Mouse (Mus musculus): ENCODE results near the gene Tmem150a. TPM values are rescaled to one million over a fixed set of nuclear protein-coding genes. Genes with fewer than 3 reads are reported as not detected.
A peak's percentile ranks its signal among the peaks of the same experiment; 100 is the strongest.

Gene Tmem150a
- polyA plus RNA-seq, 2 experiments = 16.1 to 32.9 TPM

GRCm38 (mm10) chr6:72401875-72402274 lies 46.6 kb downstream of the Tmem150a start:
- peak; percentile 55 for DNase-seq (ENCODE audit: low spot score)
- Histone ChIP-seq H3K9me3 (ENCODE audit: control insufficient read depth, low read length) (no peaks in the 10 kb centered on the region), H3K27ac (replicated peaks; ENCODE audit: low read depth, low read length) (no peak overlapping the region), H3K4me1 (ENCODE audit: control insufficient read depth, insufficient read depth, low read length) (no peaks in the 10 kb centered on the region), H3K4me3 (replicated peaks; ENCODE audit: low read length) (no peak overlapping the region), H3K9ac (ENCODE audit: low read depth, low read length, severe bottlenecking) (no peak overlapping the region), H3K4me2 (replicated peaks; ENCODE audit: low read depth, low read length, severe bottlenecking) (no peak overlapping the region), H3K36me3 (ENCODE audit: control insufficient read depth, insufficient read depth, low read length) (no peaks in the 10 kb centered on the region), H3K27me3 (ENCODE audit: control insufficient read depth, insufficient read depth, low read length) (no peaks in the 10 kb centered on the region)
- no peak for TF ChIP-seq POLR2A (IDR thresholded peaks at IDR 0.05; ENCODE audit: borderline replicate concordance, extremely low read depth, insufficient read depth, insufficient read length)
- ATAC-seq (ENCODE audit: low FRiP score, low read depth) = no peak
- WGBS = 14% methylated on average over 7 of the region's 7 CpGs

DNA sequence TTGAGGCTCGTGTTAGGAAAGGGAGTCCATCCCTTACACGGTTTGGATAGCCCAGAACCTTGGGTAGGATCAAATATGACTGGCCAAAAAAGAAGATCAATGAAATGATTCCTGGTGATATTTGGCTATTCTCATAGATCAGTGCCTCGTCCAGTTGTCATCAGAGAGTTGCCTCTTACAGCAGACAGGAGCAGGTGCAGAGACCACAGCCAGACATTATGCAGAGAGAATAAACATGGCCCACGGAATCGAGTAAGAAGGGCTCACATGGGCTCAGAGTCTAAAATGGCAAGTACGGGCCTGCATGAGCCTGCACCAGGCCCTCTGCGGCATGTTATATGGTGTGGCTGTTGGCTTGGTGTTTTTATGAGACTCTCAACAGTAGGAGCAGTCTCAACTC lies 50.1 kb downstream of the Tmem150a start:
- Histone ChIP-seq H3K4me1 (ENCODE audit: control insufficient read depth, insufficient read depth, low read length) (no peaks in the 10 kb centered on the region), H3K4me2 (replicated peaks; ENCODE audit: low read depth, low read length, severe bottlenecking) (no peak overlapping the region), H3K4me3 (replicated peaks; ENCODE audit: low read length) (no peak overlapping the region), H3K27ac (replicated peaks; ENCODE audit: low read depth, low read length) (no peak overlapping the region), H3K9me3 (ENCODE audit: control insufficient read depth, low read length) (no peaks in the 10 kb centered on the region), H3K36me3 (ENCODE audit: control insufficient read depth, insufficient read depth, low read length) (no peaks in the 10 kb centered on the region), H3K9ac (ENCODE audit: low read depth, low read length, severe bottlenecking) (no peak overlapping the region), H3K27me3 (ENCODE audit: control insufficient read depth, insufficient read depth, low read length) (no peaks in the 10 kb centered on the region)
- WGBS = 67% methylated on average over 7 of the region's 7 CpGs
- no peak for DNase-seq (ENCODE audit: low spot score)
- TF ChIP-seq POLR2A (IDR thresholded peaks at IDR 0.05; ENCODE audit: borderline replicate concordance, extremely low read depth, insufficient read depth, insufficient read length) = no peak
- no peak for ATAC-seq (ENCODE audit: low FRiP score, low read depth)

DNA sequence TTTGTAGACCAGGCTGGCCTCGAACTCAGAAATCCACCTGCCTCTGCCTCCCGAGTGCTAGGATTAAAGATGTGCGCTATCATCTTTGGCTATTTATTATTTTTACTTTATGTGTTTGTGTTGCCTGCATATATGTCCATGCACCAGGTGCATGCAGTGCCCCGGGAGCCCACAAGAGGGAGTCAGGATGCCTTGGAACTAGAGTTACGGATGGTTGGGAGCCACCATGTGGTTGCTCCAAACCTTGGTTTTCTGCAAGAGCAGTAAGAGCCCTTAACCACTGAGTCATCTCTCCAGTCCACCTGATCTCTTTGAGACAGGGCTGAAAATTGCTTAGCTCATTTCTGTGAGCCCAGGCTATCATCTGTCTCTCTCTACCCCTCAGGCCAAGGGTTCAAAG lies 51.9 kb downstream of the Tmem150a start:
- no peak overlapping the region for H3K4me2 ChIP-seq (replicated peaks; ENCODE audit: low read depth, low read length, severe bottlenecking)
- no peak overlapping the region for H3K27ac ChIP-seq (replicated peaks; ENCODE audit: low read depth, low read length)
- H3K27me3 ChIP-seq (ENCODE audit: control insufficient read depth, insufficient read depth, low read length) = no peaks in the 10 kb centered on the region
- no peak overlapping the region for H3K9ac ChIP-seq (ENCODE audit: low read depth, low read length, severe bottlenecking)
- no peaks in the 10 kb centered on the region for H3K36me3 ChIP-seq (ENCODE audit: control insufficient read depth, insufficient read depth, low read length)
- DNase-seq (ENCODE audit: low spot score) = peak; percentile 89
- 2% methylated on average over 5 of the region's 5 CpGs for WGBS
- H3K9me3 ChIP-seq (ENCODE audit: control insufficient read depth, low read length) = no peaks in the 10 kb centered on the region
- ATAC-seq (ENCODE audit: low FRiP score, low read depth) = peak; percentile 76; the same call in 1 of the 2 replicates
- no peak overlapping the region for H3K4me3 ChIP-seq (replicated peaks; ENCODE audit: low read length)
- no peak for TF ChIP-seq POLR2A (IDR thresholded peaks at IDR 0.05; ENCODE audit: borderline replicate concordance, extremely low read depth, insufficient read depth, insufficient read length)
- no peaks in the 10 kb centered on the region for H3K4me1 ChIP-seq (ENCODE audit: control insufficient read depth, insufficient read depth, low read length)

Other genes with a start within 250 kb of the Tmem150a start
- 19.8 and 26.5 TPM in 2 replicates for gene Atoh8, start 119.9 kb upstream of the Tmem150a start, polyA plus RNA-seq (2012; rRNA removed)
- gene Atoh8, start 119.9 kb upstream of the Tmem150a start, polyA plus RNA-seq (2014; fragmentation: Nextera tagmentation; extraction: Ambion mirVana) = 15.1 and 19.5 TPM in 2 replicates
- gene Sftpb, start 50.8 kb upstream of the Tmem150a start, polyA plus RNA-seq (2012; rRNA removed) = not detected in 2 replicates
- not detected in 2 replicates for gene Sftpb, start 50.8 kb upstream of the Tmem150a start, polyA plus RNA-seq (2014; fragmentation: Nextera tagmentation; extraction: Ambion mirVana)
- gene Usp39, start 10.3 kb upstream of the Tmem150a start, polyA plus RNA-seq (2012; rRNA removed) = 35.8 and 39.1 TPM in 2 replicates
- gene Usp39, start 10.3 kb upstream of the Tmem150a start, polyA plus RNA-seq (2014; fragmentation: Nextera tagmentation; extraction: Ambion mirVana) = 52.2 and 53.7 TPM in 2 replicates
- gene 0610030E20Rik, start 8.1 kb upstream of the Tmem150a start, polyA plus RNA-seq (2012; rRNA removed) = 30.6 and 31.7 TPM in 2 replicates
- gene 0610030E20Rik, start 8.1 kb upstream of the Tmem150a start, polyA plus RNA-seq (2014; fragmentation: Nextera tagmentation; extraction: Ambion mirVana) = 23.0 and 23.5 TPM in 2 replicates
- 65.7 and 79.5 TPM in 2 replicates for gene Rnf181, start 11.5 kb downstream of the Tmem150a start, polyA plus RNA-seq (2012; rRNA removed)
- gene Rnf181, start 11.5 kb downstream of the Tmem150a start, polyA plus RNA-seq (2014; fragmentation: Nextera tagmentation; extraction: Ambion mirVana) = 84.4 and 85.6 TPM in 2 replicates
- gene Vamp5, start 25.0 kb downstream of the Tmem150a start, polyA plus RNA-seq (2012; rRNA removed) = 14.5 and 16.6 TPM in 2 replicates
- gene Vamp5, start 25.0 kb downstream of the Tmem150a start, polyA plus RNA-seq (2014; fragmentation: Nextera tagmentation; extraction: Ambion mirVana) = 20.8 and 24.5 TPM in 2 replicates
- gene Vamp8, start 35.3 kb downstream of the Tmem150a start, polyA plus RNA-seq (2012; rRNA removed) = 110 and 125 TPM in 2 replicates
- 163 and 173 TPM in 2 replicates for gene Vamp8, start 35.3 kb downstream of the Tmem150a start, polyA plus RNA-seq (2014; fragmentation: Nextera tagmentation; extraction: Ambion mirVana)
- 44.9 and 59.8 TPM in 2 replicates for gene Ggcx, start 58.9 kb downstream of the Tmem150a start, polyA plus RNA-seq (2012; rRNA removed)
- gene Ggcx, start 58.9 kb downstream of the Tmem150a start, polyA plus RNA-seq (2014; fragmentation: Nextera tagmentation; extraction: Ambion mirVana) = 15.3 and 18.4 TPM in 2 replicates
- gene Mat2a, start 84.1 kb downstream of the Tmem150a start, polyA plus RNA-seq (2012; rRNA removed) = 252 and 285 TPM in 2 replicates
- gene Mat2a, start 84.1 kb downstream of the Tmem150a start, polyA plus RNA-seq (2014; fragmentation: Nextera tagmentation; extraction: Ambion mirVana) = 352 and 392 TPM in 2 replicates
- 0.36 and 0.43 TPM in 2 replicates for gene Sh2d6, start 166.3 kb downstream of the Tmem150a start, polyA plus RNA-seq (2012; rRNA removed)
- not detected in 2 replicates for gene Sh2d6, start 166.3 kb downstream of the Tmem150a start, polyA plus RNA-seq (2014; fragmentation: Nextera tagmentation; extraction: Ambion mirVana)
- 29.2 and 30.9 TPM in 2 replicates for gene Capg, start 188.9 kb downstream of the Tmem150a start, polyA plus RNA-seq (2012; rRNA removed)
- gene Capg, start 188.9 kb downstream of the Tmem150a start, polyA plus RNA-seq (2014; fragmentation: Nextera tagmentation; extraction: Ambion mirVana) = 80.7 and 86.6 TPM in 2 replicates
- 13.7 and 18.6 TPM in 2 replicates for gene Elmod3, start 243.0 kb downstream of the Tmem150a start, polyA plus RNA-seq (2012; rRNA removed)
- 19.4 and 20.3 TPM in 2 replicates for gene Elmod3, start 243.0 kb downstream of the Tmem150a start, polyA plus RNA-seq (2014; fragmentation: Nextera tagmentation; extraction: Ambion mirVana)
- gene Retsat, start 243.0 kb downstream of the Tmem150a start, polyA plus RNA-seq (2012; rRNA removed) = 8.8 and 10.7 TPM in 2 replicates
- 16.1 and 19.0 TPM in 2 replicates for gene Retsat, start 243.0 kb downstream of the Tmem150a start, polyA plus RNA-seq (2014; fragmentation: Nextera tagmentation; extraction: Ambion mirVana)